Mouse (Mus musculus) kidney, adult 9 months (tissue): ENCODE measurements around the gene Olfr718-ps1.

Source experiments
- DNase-seq: peaks from one replicate; pipeline ENCODE4 v3.0.0; 2022

Gene Olfr718-ps1

DNA sequence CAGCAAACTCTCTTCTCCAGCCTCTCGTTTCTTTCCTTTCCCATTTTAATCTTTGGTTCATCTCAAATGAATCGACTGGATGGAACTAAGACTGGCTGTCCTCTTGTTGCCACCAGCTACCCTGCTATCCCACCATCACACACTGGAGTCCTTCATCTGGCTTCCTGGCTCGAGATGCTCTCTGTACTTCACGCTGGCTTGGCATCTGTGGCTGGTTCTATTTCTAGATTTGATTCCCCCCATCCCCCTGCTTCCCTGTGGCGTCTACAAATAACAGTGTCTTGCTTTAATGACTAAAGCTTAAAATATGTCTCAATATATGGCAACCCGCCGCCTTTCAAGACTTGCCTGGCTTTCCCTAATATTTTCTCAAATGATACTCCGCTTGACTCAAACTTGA is 19.5 kb downstream of the Olfr718-ps1 start:
- no peak for DNase-seq

DNA sequence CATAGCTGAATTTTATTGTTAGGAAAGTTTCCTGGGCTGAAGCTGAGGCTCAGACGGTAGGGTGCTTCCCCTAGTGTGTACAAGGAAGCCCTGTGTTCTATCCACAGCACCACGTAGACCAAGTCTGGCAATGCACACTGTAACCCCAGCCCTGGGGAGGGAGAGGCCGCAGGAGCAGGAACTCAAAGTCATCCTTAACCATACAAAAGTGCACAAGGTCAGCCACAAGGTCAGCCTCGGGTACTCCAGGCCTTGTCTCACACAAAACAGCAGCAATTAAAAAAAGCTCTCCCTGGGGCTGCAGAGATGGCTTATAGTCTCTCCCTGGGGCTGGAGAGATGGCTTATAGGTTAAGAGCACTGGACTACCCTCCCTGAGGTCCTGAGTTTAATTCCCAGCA is 20.5 kb downstream of the Olfr718-ps1 start:
- no peak for DNase-seq

DNA sequence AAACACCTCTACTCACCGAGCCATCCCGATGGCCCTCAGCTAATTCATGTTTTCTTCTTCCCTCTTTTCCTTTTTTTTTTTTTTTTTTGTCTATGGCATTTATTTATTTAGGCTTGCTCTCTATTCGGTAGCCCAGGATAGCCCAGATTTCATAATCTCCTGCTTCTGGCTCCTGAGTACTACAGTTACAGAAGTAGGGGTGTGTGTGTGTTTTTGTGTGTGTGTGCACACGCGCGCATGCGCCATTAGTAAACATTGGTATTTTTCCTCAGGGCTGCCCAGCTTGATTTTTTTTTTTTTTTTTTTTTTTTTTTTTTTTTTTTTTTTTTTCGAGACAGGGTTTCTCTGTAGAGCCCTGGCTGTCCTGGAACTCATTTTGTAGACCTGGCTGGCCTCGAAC is 21.3 kb downstream of the Olfr718-ps1 start:
- DNase-seq, result no peak

DNA sequence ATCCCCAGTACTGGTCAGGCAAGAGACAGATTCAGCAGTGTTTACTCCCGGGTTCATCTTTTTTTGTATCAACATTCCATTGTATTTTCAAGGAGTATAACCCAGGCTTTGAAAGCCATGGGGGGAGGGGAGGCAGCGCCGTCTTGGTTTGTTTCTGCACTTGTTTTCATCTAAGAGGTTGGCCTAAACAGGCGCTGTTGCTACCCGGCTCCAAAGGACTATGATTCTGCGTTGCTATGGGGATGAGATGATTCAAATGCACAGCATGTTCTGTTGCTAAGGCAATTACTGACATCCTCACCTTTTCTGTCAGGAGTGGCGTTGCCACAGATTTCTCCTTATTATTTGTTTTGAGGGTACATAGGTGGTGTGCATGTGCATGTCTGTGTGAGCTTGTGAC is 21.8 kb downstream of the Olfr718-ps1 start:
- DNase-seq, result no peak

DNA sequence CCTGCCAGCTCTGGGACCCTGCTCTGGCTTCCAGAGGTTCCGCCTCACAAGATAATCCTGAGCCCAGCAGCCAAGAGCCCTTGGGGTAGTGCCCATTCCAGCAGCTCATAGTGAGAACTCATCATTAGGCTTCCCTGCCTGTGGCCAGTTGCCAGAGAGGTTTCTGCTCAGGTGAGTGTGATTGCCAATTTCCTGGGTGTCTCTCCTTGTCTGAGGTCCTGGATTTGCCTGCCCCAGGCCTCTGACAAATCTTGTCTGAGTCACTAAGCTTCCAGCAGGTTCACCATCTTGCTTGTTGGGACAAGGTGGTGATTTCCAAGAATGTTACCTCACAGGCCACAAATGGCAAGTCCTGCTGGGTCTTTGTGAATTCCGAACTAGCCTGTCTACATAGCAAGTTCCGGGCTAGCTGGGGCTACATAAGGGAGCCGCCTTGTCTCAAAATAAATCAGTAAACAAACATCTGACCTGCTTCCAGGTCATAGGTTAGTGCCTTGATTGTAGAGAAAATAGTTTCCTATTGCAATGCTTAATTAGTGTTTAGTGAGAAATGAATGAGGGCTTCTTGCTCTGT is 22.5 kb downstream of the Olfr718-ps1 start:
- no peak for DNase-seq

DNA sequence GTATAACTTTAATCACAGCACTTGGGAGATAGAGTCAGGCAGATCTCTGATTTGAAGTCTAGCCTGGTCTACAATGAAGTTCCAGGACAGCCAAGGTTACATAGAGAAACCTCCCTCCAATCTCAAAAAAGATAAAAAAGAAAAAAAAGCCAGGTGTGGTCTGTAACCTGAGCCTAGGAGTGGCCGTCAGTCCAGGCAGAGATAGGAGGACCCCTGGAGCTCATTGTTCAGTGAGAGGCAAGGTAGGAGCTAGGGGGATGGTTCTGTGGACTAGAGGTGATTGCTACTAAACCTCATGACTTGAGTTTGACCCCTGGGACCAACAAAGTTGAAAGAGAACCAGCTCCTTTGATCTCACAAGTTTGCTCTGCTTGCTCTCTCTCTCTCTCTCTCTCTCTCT is 24.7 kb downstream of the Olfr718-ps1 start:
- DNase-seq, result no peak

DNA sequence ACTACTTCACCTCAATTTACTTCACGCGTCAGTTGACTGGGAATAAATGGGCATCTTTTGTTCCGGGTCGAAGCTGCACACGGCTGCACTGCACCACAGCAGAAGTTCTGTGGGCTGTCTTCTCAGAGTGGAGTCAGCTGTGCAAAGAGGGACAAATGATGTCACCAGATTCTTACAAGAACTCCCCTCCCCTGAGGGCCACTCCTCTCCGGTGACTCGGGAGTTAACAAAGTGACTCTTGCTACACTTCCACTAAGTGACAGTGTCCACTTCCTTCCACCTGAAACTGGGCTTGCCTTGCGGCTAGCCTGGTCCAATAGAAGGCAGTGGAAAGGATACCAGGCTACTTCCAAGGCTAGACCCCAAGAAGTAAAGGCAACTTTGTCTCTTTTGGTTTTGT is 25.3 kb downstream of the Olfr718-ps1 start:
- no peak for DNase-seq

DNA sequence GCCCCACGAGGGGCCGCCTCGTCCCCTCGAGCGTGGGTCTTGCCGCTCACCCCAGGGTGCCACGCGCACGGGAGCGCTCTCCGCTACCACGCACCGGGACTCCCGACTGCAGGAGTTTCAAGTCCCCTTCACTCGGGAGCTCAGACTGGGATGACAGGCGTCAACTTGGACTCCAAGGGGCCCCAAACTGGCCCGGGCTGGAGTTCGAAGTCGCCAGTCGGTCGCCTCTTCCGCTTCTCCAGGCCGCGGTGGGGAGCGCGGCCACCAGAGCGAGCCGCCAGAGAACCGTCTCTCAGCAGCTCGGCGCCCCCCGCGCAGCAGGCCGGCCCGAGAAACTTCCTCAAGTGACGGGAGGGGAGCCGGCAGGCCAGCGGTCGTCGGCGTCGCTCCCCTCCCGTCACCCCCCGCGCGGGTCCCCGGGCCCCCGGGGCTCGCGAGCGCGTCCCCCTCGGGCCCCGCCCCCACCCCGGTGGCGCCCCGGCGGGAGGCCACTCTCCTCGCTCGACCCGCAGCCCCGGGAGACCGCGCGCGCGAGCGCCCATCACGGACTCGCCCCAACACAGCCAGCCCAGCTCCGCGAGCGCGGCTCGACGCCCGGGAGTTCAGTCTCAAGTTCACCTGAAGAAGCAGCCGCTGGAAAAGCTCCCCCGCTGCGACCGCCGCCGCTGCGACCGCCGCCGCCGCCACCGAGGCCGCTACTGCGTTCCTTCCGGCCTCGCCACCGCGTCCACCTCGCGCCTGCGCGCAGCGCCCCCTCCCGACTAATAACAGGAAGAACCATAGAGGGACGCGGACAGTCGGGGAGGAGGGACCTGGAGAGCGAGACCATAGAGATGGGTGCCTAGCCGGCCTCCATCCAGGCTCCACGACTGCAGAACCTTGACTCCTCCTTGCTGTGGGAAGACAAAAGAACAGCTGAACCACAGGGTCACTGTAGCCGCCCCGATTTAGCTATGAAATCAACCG is 34.8 kb downstream of the Olfr718-ps1 start, which contains the start of gene Rnf216:
TSS of gene Rnf216 (minus strand) at position 714 of the 966 bp plus-strand sequence.
- DNase-seq, result peak; percentile 96

DNA sequence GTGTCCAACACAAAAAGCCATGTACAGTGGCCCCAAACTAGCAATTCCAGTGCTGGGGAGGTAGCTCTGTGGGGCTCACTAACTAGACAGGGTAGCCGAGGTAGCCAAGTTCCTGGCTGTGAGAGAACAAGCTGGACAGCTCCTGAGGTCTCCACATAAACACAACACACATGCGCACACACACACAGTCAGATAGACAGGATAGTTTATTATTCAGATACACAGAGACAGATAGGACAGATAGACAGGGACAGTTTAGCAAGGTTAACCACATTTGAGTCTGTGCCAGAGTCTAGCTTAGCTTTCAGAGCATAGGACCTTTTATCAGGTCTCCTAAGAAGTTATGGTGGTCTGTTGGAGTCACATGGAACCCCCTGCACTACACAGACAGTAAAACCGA is 40.5 kb downstream of the Olfr718-ps1 start:
- DNase-seq, result no peak

DNA sequence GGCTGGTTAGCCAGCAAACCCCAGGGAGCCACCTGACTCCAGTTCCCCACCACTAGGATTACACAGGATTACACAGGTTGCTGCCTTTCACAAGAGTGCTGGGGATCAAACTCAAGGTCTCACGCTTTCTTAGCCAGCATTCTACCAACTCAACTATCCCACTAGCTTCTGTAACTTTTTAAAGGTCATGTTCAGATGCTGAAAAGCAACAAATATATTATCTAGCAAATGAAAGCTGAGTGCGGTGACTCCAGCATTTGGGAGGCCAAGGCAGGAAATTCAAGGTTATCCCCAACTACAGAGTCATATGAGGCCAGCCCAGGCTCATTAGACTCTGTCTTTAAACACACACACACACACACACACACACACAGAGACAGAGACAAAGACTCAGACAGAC is 44.1 kb downstream of the Olfr718-ps1 start:
- DNase-seq, result no peak

DNA sequence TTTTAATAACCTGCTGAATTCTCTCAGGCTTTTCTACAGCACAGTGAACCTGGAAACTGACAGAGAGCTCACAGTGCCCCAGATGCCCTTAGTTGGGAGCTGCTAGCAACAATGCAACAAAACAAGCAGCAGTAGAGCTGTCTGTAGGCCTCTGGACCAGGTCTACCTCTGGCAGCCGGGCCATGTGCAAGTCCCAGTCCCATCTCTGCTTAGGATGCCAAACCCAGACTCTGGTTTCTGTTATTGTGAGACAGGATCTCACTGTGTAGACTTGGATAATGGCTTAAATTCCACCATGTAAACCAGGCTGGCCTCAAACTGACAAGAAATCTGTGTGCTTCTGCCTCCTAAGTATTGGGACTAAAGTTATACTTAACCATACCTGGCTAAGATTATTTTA is 45.8 kb downstream of the Olfr718-ps1 start:
- DNase-seq, result no peak

DNA sequence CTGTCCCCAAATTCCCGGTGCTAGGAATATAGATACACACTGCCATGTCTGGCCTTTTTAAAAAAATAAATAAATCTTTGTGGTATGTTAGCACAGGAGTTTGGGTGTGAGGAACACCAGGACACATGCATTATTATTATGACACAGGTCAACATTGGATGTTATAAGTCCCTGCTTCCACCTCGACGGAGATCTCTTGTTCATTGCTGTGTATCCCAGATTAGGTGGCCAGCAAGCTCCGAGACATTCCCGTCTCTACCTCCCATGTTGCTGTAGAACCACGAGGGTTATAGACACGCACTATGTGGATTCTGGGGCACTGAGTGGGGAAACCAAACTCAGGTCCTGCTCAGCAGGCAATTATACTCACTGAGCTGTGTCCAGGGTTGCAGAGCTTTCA is 52.1 kb downstream of the Olfr718-ps1 start:
- no peak for DNase-seq

DNA sequence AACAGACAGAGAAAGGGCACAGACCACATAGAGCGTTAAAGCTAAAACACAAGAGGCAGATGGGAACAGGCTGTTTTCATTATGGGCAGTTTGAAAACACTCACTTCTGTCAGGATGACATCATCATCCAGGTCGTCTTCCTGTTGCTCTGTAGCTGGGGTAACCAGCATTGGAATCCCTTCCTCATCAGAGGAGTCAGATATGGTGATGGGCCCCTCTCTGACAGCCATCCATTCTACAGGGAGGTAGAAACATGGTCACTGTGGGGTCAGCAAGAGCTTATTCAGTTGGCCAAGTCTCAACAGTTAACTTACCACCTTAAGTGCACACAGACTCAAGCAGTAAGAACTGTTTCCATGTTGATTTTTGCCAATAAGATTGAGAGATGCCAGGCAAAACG is 54.5 kb downstream of the Olfr718-ps1 start:
- DNase-seq, result no peak

DNA sequence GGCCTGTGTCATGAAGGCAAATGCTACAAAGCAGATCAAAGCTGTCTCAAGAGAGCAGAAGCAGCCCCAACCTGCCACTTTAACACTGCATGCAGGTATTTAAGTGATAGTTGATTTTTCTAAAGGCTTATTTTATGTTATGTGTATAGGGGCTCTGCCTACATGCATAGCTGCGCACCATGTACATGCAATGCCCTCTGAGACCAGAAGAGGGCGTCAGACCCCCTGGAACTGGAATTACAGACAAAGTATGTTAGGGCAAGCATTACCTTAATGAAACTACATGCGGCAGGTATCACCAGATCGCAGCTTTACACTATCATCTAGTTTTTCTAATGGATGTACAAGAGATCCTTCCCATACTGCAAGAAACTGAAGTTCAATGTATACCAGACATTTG is 62.5 kb downstream of the Olfr718-ps1 start:
- DNase-seq, result peak; percentile 52
